Comparison of ENCODE assay signal across 29 mouse cellular contexts in genomic region chr2:19024807-19025206, GRCm38 (mm10). TPM values are rescaled to one million over a fixed set of nuclear protein-coding genes. Genes with fewer than 3 reads are reported as not detected.
A peak's percentile ranks its signal among the peaks of the same experiment; 100 is the strongest.
DNase-seq lines count a peak whose midpoint lies in the region; ATAC-seq and TF ChIP-seq lines count a peak whose summit lies in the region.
"Had no signal": no experiment of that assay in that cellular context is flagged by ENCODE, and none has a peak within 500 bp of the region (broad histone marks: within the 10 kb centered on the region; RNA-seq: fewer than 3 reads in every experiment).

No protein-coding gene starts in this region.

- H3K36me3 ChIP-seq in heart, embryonic 12.5 days = no peaks in the 10 kb centered on the region
- no peaks in the 10 kb centered on the region for H3K36me3 ChIP-seq in heart, postnatal 0 days (replicated peaks; ENCODE audit: control insufficient read depth, insufficient read depth, low read length)
- no peaks in the 10 kb centered on the region for H3K36me3 ChIP-seq in midbrain, embryonic 13.5 days
- no peaks in the 10 kb centered on the region for H3K36me3 ChIP-seq in midbrain, embryonic 14.5 days (ENCODE audit: control insufficient read depth, insufficient read depth, low read length)
- H3K36me3 ChIP-seq in myocyte (ENCODE audit: control insufficient read depth, insufficient read depth) = no peaks in the 10 kb centered on the region
- H3K36me3 ChIP-seq: embryonic facial prominence, embryonic 12.5 days; forebrain, embryonic 15.5 days; hindbrain, embryonic 10.5 days; hindbrain, embryonic 15.5 days; liver, embryonic 15.5 days; lung, embryonic 15.5 days; midbrain, embryonic 15.5 days; neural tube, embryonic 12.5 days had no signal

- peak; percentile 18 for DNase-seq in heart, adult 8-10 months (ENCODE audit: low spot score)
- DNase-seq in heart, postnatal 0 days (ENCODE audit: low spot score) = peak; percentile 41
- DNase-seq in heart, postnatal 36 days = no peak
- DNase-seq in midbrain, embryonic 14.5 days = no peak
- no peak for DNase-seq in adrenal gland, adult 8-10 months
- DNase-seq: adrenal gland, postnatal 10 days; cerebellum, adult 11-12 months; cerebellum, adult 9-11 months; embryo, embryonic 11 days; gastrocnemius, postnatal 25 days; heart, adult 18-20 months; kidney, adult 11 months; kidney, postnatal 25 days; liver; thymus, adult 2 months had no signal

- no peak overlapping the region for H3ac ChIP-seq in myocyte (ENCODE audit: control insufficient read depth, insufficient read length)

- H3K27ac ChIP-seq in heart, embryonic 12.5 days (ENCODE audit: poor library complexity, severe bottlenecking) = no peak overlapping the region
- H3K27ac ChIP-seq in heart, postnatal 0 days (ENCODE audit: low read depth) = no peak overlapping the region
- H3K27ac ChIP-seq in midbrain, embryonic 13.5 days = no peak overlapping the region
- H3K27ac ChIP-seq in midbrain, embryonic 14.5 days (replicated peaks; ENCODE audit: low read depth, low read length) = no peak overlapping the region
- H3K27ac ChIP-seq: embryonic facial prominence, embryonic 12.5 days; forebrain, embryonic 15.5 days; hindbrain, embryonic 10.5 days; hindbrain, embryonic 15.5 days; liver, embryonic 15.5 days; lung, embryonic 15.5 days; midbrain, embryonic 15.5 days; neural tube, embryonic 12.5 days had no signal

- TF ChIP-seq EP300 in heart, postnatal 0 days (IDR thresholded peaks at IDR 0.05; ENCODE audit: low read depth) = no peak

- H3K4me2 ChIP-seq in heart, embryonic 12.5 days = no peak overlapping the region
- no peak overlapping the region for H3K4me2 ChIP-seq in heart, postnatal 0 days (ENCODE audit: low read depth, low read length)
- H3K4me2 ChIP-seq in midbrain, embryonic 13.5 days (replicated peaks) = no peak overlapping the region
- H3K4me2 ChIP-seq in midbrain, embryonic 14.5 days (ENCODE audit: low read length) = no peak overlapping the region
- no peak overlapping the region for H3K4me2 ChIP-seq in myocyte (ENCODE audit: low read depth)
- H3K4me2 ChIP-seq: embryonic facial prominence, embryonic 12.5 days; forebrain, embryonic 15.5 days; hindbrain, embryonic 15.5 days; liver, embryonic 15.5 days; lung, embryonic 15.5 days; midbrain, embryonic 15.5 days; neural tube, embryonic 12.5 days had no signal

- intact Hi-C loops in heart, postnatal 36 days (cut with DNase I) = no loop called here

- H3K9ac ChIP-seq in heart, embryonic 12.5 days = no peak overlapping the region
- H3K9ac ChIP-seq in heart, postnatal 0 days (replicated peaks; ENCODE audit: low read depth, low read length) = no peak overlapping the region
- no peak overlapping the region for H3K9ac ChIP-seq in midbrain, embryonic 13.5 days (replicated peaks)
- H3K9ac ChIP-seq in midbrain, embryonic 14.5 days (replicated peaks; ENCODE audit: low read length) = no peak overlapping the region
- H3K9ac ChIP-seq: embryonic facial prominence, embryonic 12.5 days; forebrain, embryonic 15.5 days; hindbrain, embryonic 15.5 days; liver, embryonic 15.5 days; lung, embryonic 15.5 days; midbrain, embryonic 15.5 days; neural tube, embryonic 12.5 days had no signal

- 57% methylated on average over 2 of the region's 2 CpGs for WGBS in heart, embryonic 12.5 days
- 30% methylated on average over 2 of the region's 2 CpGs for WGBS in heart, postnatal 0 days
- WGBS in midbrain, embryonic 13.5 days = 72% methylated on average over 2 of the region's 2 CpGs
- 80% methylated on average over 2 of the region's 2 CpGs for WGBS in midbrain, embryonic 14.5 days

- H3K27me3 ChIP-seq in heart, embryonic 12.5 days (replicated peaks) = no peaks in the 10 kb centered on the region
- H3K27me3 ChIP-seq in heart, postnatal 0 days (ENCODE audit: control insufficient read depth, insufficient read depth, low read length) = no peaks in the 10 kb centered on the region
- no peaks in the 10 kb centered on the region for H3K27me3 ChIP-seq in midbrain, embryonic 13.5 days
- no peaks in the 10 kb centered on the region for H3K27me3 ChIP-seq in midbrain, embryonic 14.5 days (ENCODE audit: control insufficient read depth, insufficient read depth, low read length)
- no peaks in the 10 kb centered on the region for H3K27me3 ChIP-seq in myocyte (ENCODE audit: control insufficient read depth, insufficient read depth, insufficient read length)
- H3K27me3 ChIP-seq: embryonic facial prominence, embryonic 12.5 days; forebrain, embryonic 15.5 days; hindbrain, embryonic 15.5 days; liver, embryonic 15.5 days; lung, embryonic 15.5 days; midbrain, embryonic 15.5 days; neural tube, embryonic 12.5 days had no signal

- H3K79me2 ChIP-seq in myocyte (ENCODE audit: control insufficient read depth, insufficient read depth) = no peaks in the 10 kb centered on the region

- H3K9me3 ChIP-seq in heart, embryonic 12.5 days (replicated peaks) = no peaks in the 10 kb centered on the region
- H3K9me3 ChIP-seq in heart, postnatal 0 days (replicated peaks; ENCODE audit: control insufficient read depth, low read length) = peaks cover under 1% of the 10 kb centered on the region; the same call in 1 of the 2 replicates
- no peaks in the 10 kb centered on the region for H3K9me3 ChIP-seq in midbrain, embryonic 13.5 days
- no peaks in the 10 kb centered on the region for H3K9me3 ChIP-seq in midbrain, embryonic 14.5 days (ENCODE audit: control insufficient read depth, low read length)
- H3K9me3 ChIP-seq: embryonic facial prominence, embryonic 12.5 days; forebrain, embryonic 15.5 days; hindbrain, embryonic 10.5 days; hindbrain, embryonic 15.5 days; liver, embryonic 15.5 days; lung, embryonic 15.5 days; midbrain, embryonic 15.5 days; neural tube, embryonic 12.5 days had no signal

- peaks cover 15% of the 10 kb centered on the region for H3K4me1 ChIP-seq in heart, embryonic 12.5 days (replicated peaks)
- H3K4me1 ChIP-seq in heart, postnatal 0 days (ENCODE audit: control insufficient read depth, insufficient read depth) = peaks cover 13% of the 10 kb centered on the region; the same call in 1 of the 2 replicates
- H3K4me1 ChIP-seq in midbrain, embryonic 13.5 days (replicated peaks) = no peaks in the 10 kb centered on the region
- H3K4me1 ChIP-seq in midbrain, embryonic 14.5 days (ENCODE audit: control insufficient read depth, insufficient read depth, low read length) = no peaks in the 10 kb centered on the region
- H3K4me1 ChIP-seq: embryonic facial prominence, embryonic 12.5 days; forebrain, embryonic 15.5 days; hindbrain, embryonic 10.5 days; hindbrain, embryonic 15.5 days; liver, embryonic 15.5 days; lung, embryonic 15.5 days; midbrain, embryonic 15.5 days; neural tube, embryonic 12.5 days had no signal

- no peak for TF ChIP-seq POLR2A in myocyte (IDR thresholded peaks at IDR 0.05; ENCODE audit: insufficient read length, low read depth)

- no peak overlapping the region for H3K4me3 ChIP-seq in heart, embryonic 12.5 days
- H3K4me3 ChIP-seq in heart, postnatal 0 days (ENCODE audit: low read depth, low read length) = no peak overlapping the region
- H3K4me3 ChIP-seq in midbrain, embryonic 13.5 days (replicated peaks) = no peak overlapping the region
- H3K4me3 ChIP-seq in midbrain, embryonic 14.5 days (replicated peaks; ENCODE audit: low read depth, low read length) = no peak overlapping the region
- no peak overlapping the region for H3K4me3 ChIP-seq in myocyte
- H3K4me3 ChIP-seq: embryonic facial prominence, embryonic 12.5 days; forebrain, embryonic 15.5 days; hindbrain, embryonic 10.5 days; hindbrain, embryonic 15.5 days; liver, embryonic 15.5 days; lung, embryonic 15.5 days; midbrain, embryonic 15.5 days; neural tube, embryonic 12.5 days had no signal

- ATAC-seq in heart, embryonic 12.5 days (ENCODE audit: insufficient number of reproducible peaks, low FRiP score) = no peak
- ATAC-seq in heart, postnatal 0 days (ENCODE audit: insufficient read depth, low read depth) = peak; percentile 71
- ATAC-seq in midbrain, embryonic 13.5 days = peak; percentile 34; the same call in 1 of the 2 replicates
- ATAC-seq in midbrain, embryonic 14.5 days (ENCODE audit: low FRiP score, low TSS enrichment) = no peak
- ATAC-seq: activated CD4-positive, CD25-positive, alpha-beta regulatory T cell, adult 4 months; forebrain, embryonic 15.5 days; inflammation-experienced regulatory T-cells, adult 6 months; midbrain, embryonic 15.5 days had no signal

- no peak for TF ChIP-seq CTCF in heart, postnatal 0 days (IDR thresholded peaks at IDR 0.05; ENCODE audit: low read depth)

TF ChIP-seq in myocyte, 11 proteins besides CTCF, POLR2A, EP300 and RAD21:
- TF ChIP-seq MYOD1 (IDR thresholded peaks at IDR 0.05; ENCODE audit: control insufficient read depth in 1 of 3, insufficient read length in 2 of 3, low read depth in 2 of 3) (peak in 2 of 3 experiments; percentile 4 to 5), MYOG (IDR thresholded peaks at IDR 0.05; ENCODE audit: control insufficient read depth in 1 of 3, insufficient read depth in 1 of 3, insufficient read length in 2 of 3, low read depth in 2 of 3) (peak in 1 of 3 experiments; percentile 9), TCF12 (IDR thresholded peaks at IDR 0.05; ENCODE audit: insufficient read depth, poor library complexity, severe bottlenecking) (no peak)

RNA-seq across cellular contexts. Expression of gene 4930426L09Rik, which starts 26.7 kb away (rescaled TPM):
- under 1 TPM in 1 of 4 experiments, not detected in 3; 0.19 TPM for total RNA-seq in heart, adult 8-10 months (2022)
- 0.21 and 0.57 TPM in 2 replicates for polyA plus RNA-seq in heart, embryonic 12.5 days (2016; fragmentation: Nextera tagmentation; extraction: Ambion mirVana)
- total RNA-seq in heart, postnatal 0 days (2014; rRNA removed; ENCODE audit: low replicate concordance) = 4.1 TPM in 1 of 2 replicates, not detected in the other
- 0.08 and 0.36 TPM in 2 replicates for polyA plus RNA-seq in heart, postnatal 0 days (2015; fragmentation: Nextera tagmentation; extraction: Ambion mirVana)
- total RNA-seq in heart, postnatal 36 days (2021) = under 1 TPM in 1 of 2 experiments, not detected in 1; 0.19 TPM
- polyA plus RNA-seq in midbrain, embryonic 13.5 days (2015; fragmentation: Nextera tagmentation; extraction: Ambion mirVana) = 0.32 and 0.58 TPM in 2 replicates
- polyA plus RNA-seq in midbrain, embryonic 14.5 days (2014; fragmentation: Nextera tagmentation; extraction: Ambion mirVana) = 0.47 and 0.49 TPM in 2 replicates
- polyA plus RNA-seq in myocyte (2012; fragmentation: generic; extraction: Trizol) = 0.35 TPM
- 1 to 10 TPM in 1 of 4 experiments, under 1 TPM in 3; 0.23 to 1.2 (median 0.79) TPM for total RNA-seq in adrenal gland, adult 8-10 months (2022)
- total RNA-seq: gastrocnemius, adult 18-20 months; heart, adult 18-20 months had no signal

RNA-seq across cellular contexts. Expression of gene Pip4k2a, which starts 26.9 kb away (rescaled TPM):
- 1 to 10 TPM; 4.9 to 6.6 (median 5.9) TPM for total RNA-seq in heart, adult 8-10 months (2022)
- 8.6 TPM in 2 replicates for polyA plus RNA-seq in heart, embryonic 12.5 days (2016; fragmentation: Nextera tagmentation; extraction: Ambion mirVana)
- 1.3 and 2.3 TPM in 2 replicates for total RNA-seq in heart, postnatal 0 days (2014; rRNA removed; ENCODE audit: low replicate concordance)
- polyA plus RNA-seq in heart, postnatal 0 days (2015; fragmentation: Nextera tagmentation; extraction: Ambion mirVana) = 2.7 and 4.3 TPM in 2 replicates
- total RNA-seq in heart, postnatal 36 days (2021) = 1 to 10 TPM; 8.0 to 8.6 TPM
- 8.0 and 8.3 TPM in 2 replicates for polyA plus RNA-seq in midbrain, embryonic 13.5 days (2015; fragmentation: Nextera tagmentation; extraction: Ambion mirVana)
- 10.3 and 11.8 TPM in 2 replicates for polyA plus RNA-seq in midbrain, embryonic 14.5 days (2014; fragmentation: Nextera tagmentation; extraction: Ambion mirVana)
- 10.4 TPM for polyA plus RNA-seq in myocyte (2012; fragmentation: generic; extraction: Trizol)
- 10 to 100 TPM; 35.3 to 46.5 (median 39.4) TPM for total RNA-seq in adrenal gland, adult 8-10 months (2022)

Comparison
In these comparisons a context has a peak if more than half of its experiments do, and no peak if none do; other contexts are left out.
1. DNase-seq: peak in heart, adult 8-10 months (single experiment) and heart, postnatal 0 days (single experiment); none in heart, postnatal 36 days (0 of 2), midbrain, embryonic 14.5 days (single experiment) and adrenal gland, adult 8-10 months (single experiment).
2. ATAC-seq: peak in heart, postnatal 0 days (single experiment) and midbrain, embryonic 13.5 days (single experiment); none in heart, embryonic 12.5 days (single experiment) and midbrain, embryonic 14.5 days (single experiment).